Mouse (Mus musculus) mouse embryonic stem cell (cell line): ENCODE results near the gene Ctps2.

Experiments
- in situ Hi-C, 2 experiments: fragments of 300-500 bp; cut with MboI; formaldehyde crosslinking; loops; 1 replicate in 1 of 2; 3 replicates in 1 of 2; pipeline ENCODE4 v1.14.3; 2019 to 2020; ENCODE audit warnings: low sequenced_read_pairs in 2 of 2, low pct_unique_long_range_greater_than_20kb in 1 of 2, mixed read lengths in 1 of 2; ENCODE audit not compliant: unreplicated experiment in 1 of 2

The Ctps2 gene

GRCm38 (mm10) chrX:162963840-162964239, 62.8 kb downstream of the Ctps2 start:
- in situ Hi-C loops: loop anchor here in 1 of 2 experiments (25.0 kb wide), 1 partner anchor 173 kb away; no protein-coding TSS in a partner anchor

- in situ Hi-C loops: loop anchor here in 1 of 2 experiments (25.0 kb wide), 1 partner anchor 173 kb away; no protein-coding TSS in a partner anchor
These were observed 63.3 kb downstream of the Ctps2 start, which contains the start of gene S100g for GRCm38 (mm10) chrX:162964383-162964782. Gene S100g (minus strand): TSS chrX:162964599.

GRCm38 (mm10) chrX:162967456-162967855, 66.4 kb downstream of the Ctps2 start:
- in situ Hi-C loops: loop anchor here in 1 of 2 experiments (25.0 kb wide), 1 partner anchor 170 kb away; no protein-coding TSS in a partner anchor

GRCm38 (mm10) chrX:162976194-162976593, 75.2 kb downstream of the Ctps2 start:
- in situ Hi-C loops: no loop called here

- in situ Hi-C loops: no loop called here
These were observed 85.9 kb downstream of the Ctps2 start for GRCm38 (mm10) chrX:162986876-162987495.

- in situ Hi-C loops: no loop called here
These were observed 90.4 kb downstream of the Ctps2 start for GRCm38 (mm10) chrX:162991396-162991795.

- in situ Hi-C loops: no loop called here
These were observed 91.1 kb downstream of the Ctps2 start for GRCm38 (mm10) chrX:162992121-162992520.

- in situ Hi-C loops: no loop called here
These were observed 126.8 kb downstream of the Ctps2 start for GRCm38 (mm10) chrX:163027864-163028263.

GRCm38 (mm10) chrX:163038767-163039166, 137.7 kb downstream of the Ctps2 start:
- in situ Hi-C loops: no loop called here

GRCm38 (mm10) chrX:163042771-163043170, 141.7 kb downstream of the Ctps2 start:
- in situ Hi-C loops: no loop called here

GRCm38 (mm10) chrX:163063936-163064335, 162.9 kb downstream of the Ctps2 start:
- in situ Hi-C loops: no loop called here
